Mouse (Mus musculus): ENCODE results near the gene Ankdd1a. TPM values are rescaled to one million over a fixed set of nuclear protein-coding genes. Genes with fewer than 3 reads are reported as not detected.

Gene Ankdd1a
- polyA plus RNA-seq, 1 experiment from 2014 or later, result 1.8 TPM

DNA sequence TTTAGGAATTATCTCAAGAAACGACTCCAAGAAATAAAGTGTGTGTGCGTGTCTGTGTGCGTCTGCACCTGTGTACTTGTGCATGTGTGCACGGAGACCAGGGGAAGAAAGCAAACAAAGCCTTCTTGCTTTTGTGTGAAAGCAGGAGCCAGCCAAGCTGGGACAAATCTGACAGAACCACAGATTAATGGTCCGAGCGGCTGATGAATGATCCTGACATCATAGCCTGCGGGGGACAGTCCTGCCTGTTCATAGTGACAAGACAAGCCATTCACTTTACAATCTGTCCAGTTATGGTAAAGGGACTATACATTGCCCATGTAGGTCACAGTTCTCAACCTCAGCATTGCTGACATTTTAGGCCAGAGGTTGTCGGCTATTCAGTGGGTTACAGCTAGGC, 28.3 kb upstream of the Ankdd1a start:
- no peak for ATAC-seq
- H3K4me2 ChIP-seq (ENCODE audit: low read length), result no peak overlapping the region
- H3K27ac ChIP-seq (ENCODE audit: low read length), result no peak overlapping the region
- peak overlapping the region; percentile 14; the same call in 1 of the 2 replicates for H3K9ac ChIP-seq (ENCODE audit: low read depth, low read length)
- no peaks in the 10 kb centered on the region for H3K9me3 ChIP-seq (replicated peaks; ENCODE audit: control insufficient read depth, low read length, poor library complexity, severe bottlenecking)
- 60% methylated on average over 8 of the region's 8 CpGs for WGBS
- no peaks in the 10 kb centered on the region for H3K36me3 ChIP-seq (ENCODE audit: control insufficient read depth, insufficient read depth, low read length)
- no peak overlapping the region for H3K4me3 ChIP-seq (ENCODE audit: low read depth, low read length)
- no peaks in the 10 kb centered on the region for H3K4me1 ChIP-seq (ENCODE audit: control insufficient read depth, insufficient read depth, low read length)
- no peaks in the 10 kb centered on the region for H3K27me3 ChIP-seq (ENCODE audit: control insufficient read depth, insufficient read depth, low read depth, low read length)

GRCm38 (mm10) chr9:65547844-65548243, 27.9 kb upstream of the Ankdd1a start:
- no peak overlapping the region for H3K27ac ChIP-seq (ENCODE audit: low read length)
- H3K4me3 ChIP-seq (ENCODE audit: low read depth, low read length), result no peak overlapping the region
- 71% methylated on average over 4 of the region's 4 CpGs for WGBS
- H3K4me2 ChIP-seq (ENCODE audit: low read length), result no peak overlapping the region
- no peaks in the 10 kb centered on the region for H3K4me1 ChIP-seq (ENCODE audit: control insufficient read depth, insufficient read depth, low read length)
- H3K27me3 ChIP-seq (ENCODE audit: control insufficient read depth, insufficient read depth, low read depth, low read length), result no peaks in the 10 kb centered on the region
- no peak overlapping the region for H3K9ac ChIP-seq (ENCODE audit: low read depth, low read length)
- no peak for ATAC-seq
- no peaks in the 10 kb centered on the region for H3K9me3 ChIP-seq (replicated peaks; ENCODE audit: control insufficient read depth, low read length, poor library complexity, severe bottlenecking)
- no peaks in the 10 kb centered on the region for H3K36me3 ChIP-seq (ENCODE audit: control insufficient read depth, insufficient read depth, low read length)

DNA sequence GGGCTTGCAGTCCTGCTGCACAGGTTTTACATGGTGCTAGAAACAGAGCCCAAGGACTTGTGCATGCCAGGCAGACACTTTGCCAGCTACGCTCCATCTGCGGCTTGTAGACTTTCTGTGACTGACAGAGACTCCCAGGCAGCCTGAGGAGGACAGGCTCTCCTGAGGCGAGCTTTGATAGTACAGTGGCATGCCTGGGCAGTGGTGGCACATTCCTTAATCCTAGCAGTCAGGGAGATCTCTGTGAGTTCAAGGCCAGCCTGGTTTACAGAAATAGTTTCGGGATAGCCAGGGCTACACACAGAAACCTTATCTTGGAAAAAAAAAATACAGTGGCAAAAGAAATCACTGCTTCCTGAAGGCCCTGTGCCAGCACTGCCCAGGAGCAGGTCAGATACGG, 27.1 kb upstream of the Ankdd1a start:
- ATAC-seq, result no peak
- WGBS, result 89% methylated on average over 5 of the region's 5 CpGs
- H3K4me2 ChIP-seq (ENCODE audit: low read length), result no peak overlapping the region
- H3K4me1 ChIP-seq (ENCODE audit: control insufficient read depth, insufficient read depth, low read length), result no peaks in the 10 kb centered on the region
- H3K9me3 ChIP-seq (replicated peaks; ENCODE audit: control insufficient read depth, low read length, poor library complexity, severe bottlenecking), result no peaks in the 10 kb centered on the region
- H3K36me3 ChIP-seq (ENCODE audit: control insufficient read depth, insufficient read depth, low read length), result no peaks in the 10 kb centered on the region
- H3K4me3 ChIP-seq (ENCODE audit: low read depth, low read length), result no peak overlapping the region
- no peak overlapping the region for H3K9ac ChIP-seq (ENCODE audit: low read depth, low read length)
- H3K27ac ChIP-seq (ENCODE audit: low read length), result no peak overlapping the region
- H3K27me3 ChIP-seq (ENCODE audit: control insufficient read depth, insufficient read depth, low read depth, low read length), result no peaks in the 10 kb centered on the region

GRCm38 (mm10) chr9:65546413-65546695, 26.4 kb upstream of the Ankdd1a start:
- Histone ChIP-seq H3K9ac (ENCODE audit: low read depth, low read length) (no peak overlapping the region), H3K4me3 (ENCODE audit: low read depth, low read length) (no peak overlapping the region), H3K27me3 (ENCODE audit: control insufficient read depth, insufficient read depth, low read depth, low read length) (no peaks in the 10 kb centered on the region), H3K27ac (ENCODE audit: low read length) (no peak overlapping the region), H3K4me1 (ENCODE audit: control insufficient read depth, insufficient read depth, low read length) (no peaks in the 10 kb centered on the region), H3K36me3 (ENCODE audit: control insufficient read depth, insufficient read depth, low read length) (no peaks in the 10 kb centered on the region), H3K9me3 (replicated peaks; ENCODE audit: control insufficient read depth, low read length, poor library complexity, severe bottlenecking) (no peaks in the 10 kb centered on the region), H3K4me2 (ENCODE audit: low read length) (no peak overlapping the region)
- WGBS, result 60% methylated on average over 4 of the region's 4 CpGs
- ATAC-seq, result no peak

DNA sequence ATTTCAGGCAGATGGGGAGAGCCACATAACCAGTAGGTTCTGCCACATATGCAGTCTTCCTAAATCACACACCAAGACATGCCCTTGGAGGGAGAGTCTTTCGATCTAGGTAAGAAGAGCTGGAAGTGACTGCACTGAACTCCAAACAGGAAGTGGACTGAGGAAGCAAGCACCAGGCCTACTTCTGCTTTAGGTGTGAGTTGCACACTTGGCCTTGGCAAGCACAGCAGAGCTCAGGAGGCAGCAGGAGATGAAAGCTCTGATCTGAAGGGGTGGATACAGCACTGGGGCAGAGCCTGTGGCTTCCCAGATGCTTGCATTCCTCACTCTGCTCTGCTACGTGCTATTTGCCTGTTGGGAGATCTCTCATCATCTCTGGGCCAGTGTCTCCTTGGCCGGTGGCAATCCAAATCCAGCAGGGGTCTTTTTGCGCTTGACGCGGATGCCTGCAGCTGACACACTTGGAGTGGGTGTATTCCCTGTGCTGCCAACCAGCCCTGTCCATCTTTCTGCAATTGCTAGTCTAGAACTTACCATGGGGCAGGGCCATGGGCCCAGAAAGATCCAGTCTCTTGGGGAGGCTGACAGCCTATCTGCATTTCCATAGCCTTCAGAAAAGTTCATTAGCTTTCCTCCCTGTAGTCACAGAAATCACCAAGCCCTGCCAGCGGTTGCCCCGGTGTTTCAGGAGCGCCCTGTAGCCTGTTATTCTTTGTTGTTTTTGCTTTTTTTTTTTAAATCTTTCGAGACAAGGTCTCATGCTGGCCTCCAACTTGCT, 25.8 kb upstream of the Ankdd1a start:
- Histone ChIP-seq H3K36me3 (ENCODE audit: control insufficient read depth, insufficient read depth, low read length) (no peaks in the 10 kb centered on the region), H3K4me1 (ENCODE audit: control insufficient read depth, insufficient read depth, low read length) (no peaks in the 10 kb centered on the region), H3K27me3 (ENCODE audit: control insufficient read depth, insufficient read depth, low read depth, low read length) (no peaks in the 10 kb centered on the region), H3K27ac (ENCODE audit: low read length) (no peak overlapping the region), H3K4me2 (ENCODE audit: low read length) (no peak overlapping the region), H3K9me3 (replicated peaks; ENCODE audit: control insufficient read depth, low read length, poor library complexity, severe bottlenecking) (no peaks in the 10 kb centered on the region), H3K9ac (ENCODE audit: low read depth, low read length) (no peak overlapping the region; the same call in 1 of the 2 replicates), H3K4me3 (ENCODE audit: low read depth, low read length) (no peak overlapping the region)
- 73% methylated on average over 10 of the region's 10 CpGs for WGBS
- ATAC-seq, result no peak

DNA sequence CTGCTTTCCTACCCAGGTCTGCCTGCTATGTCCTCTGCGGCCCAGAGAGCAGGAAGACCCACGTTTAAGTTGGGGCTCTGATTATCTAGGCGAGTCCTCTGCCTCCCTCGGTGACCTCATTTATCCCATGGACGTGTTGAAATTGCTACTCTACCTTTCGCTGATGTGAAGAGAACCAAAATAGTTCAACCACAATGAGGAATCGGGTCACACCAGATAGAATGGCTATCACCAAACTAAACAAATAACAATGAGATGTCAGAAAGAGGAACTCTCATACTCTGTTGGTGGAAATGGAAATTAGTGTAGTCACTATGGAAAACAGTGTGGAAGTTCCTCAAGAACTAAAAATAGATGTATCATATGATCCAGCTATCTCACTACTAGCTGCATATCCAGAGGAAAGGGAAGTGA, 22.1 kb upstream of the Ankdd1a start:
- Histone ChIP-seq H3K4me2 (ENCODE audit: low read length) (no peak overlapping the region), H3K27me3 (ENCODE audit: control insufficient read depth, insufficient read depth, low read depth, low read length) (no peaks in the 10 kb centered on the region), H3K36me3 (ENCODE audit: control insufficient read depth, insufficient read depth, low read length) (no peaks in the 10 kb centered on the region), H3K9me3 (replicated peaks; ENCODE audit: control insufficient read depth, low read length, poor library complexity, severe bottlenecking) (no peaks in the 10 kb centered on the region), H3K4me3 (ENCODE audit: low read depth, low read length) (no peak overlapping the region), H3K27ac (ENCODE audit: low read length) (no peak overlapping the region), H3K4me1 (ENCODE audit: control insufficient read depth, insufficient read depth, low read length) (no peaks in the 10 kb centered on the region), H3K9ac (ENCODE audit: low read depth, low read length) (no peak overlapping the region)
- no peak for ATAC-seq
- 88% methylated on average over 7 of the region's 7 CpGs for WGBS

GRCm38 (mm10) chr9:65541126-65542068, 21.4 kb upstream of the Ankdd1a start:
- no peaks in the 10 kb centered on the region for H3K4me1 ChIP-seq (ENCODE audit: control insufficient read depth, insufficient read depth, low read length)
- no peak overlapping the region for H3K9ac ChIP-seq (ENCODE audit: low read depth, low read length)
- H3K9me3 ChIP-seq (replicated peaks; ENCODE audit: control insufficient read depth, low read length, poor library complexity, severe bottlenecking), result no peaks in the 10 kb centered on the region
- H3K4me2 ChIP-seq (ENCODE audit: low read length), result no peak overlapping the region
- no peak for ATAC-seq
- H3K4me3 ChIP-seq (ENCODE audit: low read depth, low read length), result no peak overlapping the region
- WGBS, result 75% methylated on average over 13 of the region's 13 CpGs
- H3K27me3 ChIP-seq (ENCODE audit: control insufficient read depth, insufficient read depth, low read depth, low read length), result no peaks in the 10 kb centered on the region
- no peaks in the 10 kb centered on the region for H3K36me3 ChIP-seq (ENCODE audit: control insufficient read depth, insufficient read depth, low read length)
- no peak overlapping the region for H3K27ac ChIP-seq (ENCODE audit: low read length)

- no peaks in the 10 kb centered on the region for H3K27me3 ChIP-seq (ENCODE audit: control insufficient read depth, insufficient read depth, low read depth, low read length)
- WGBS, result 85% methylated on average over 9 of the region's 9 CpGs
- H3K27ac ChIP-seq (ENCODE audit: low read length), result no peak overlapping the region
- no peaks in the 10 kb centered on the region for H3K9me3 ChIP-seq (replicated peaks; ENCODE audit: control insufficient read depth, low read length, poor library complexity, severe bottlenecking)
- no peak overlapping the region for H3K4me2 ChIP-seq (ENCODE audit: low read length)
- H3K4me1 ChIP-seq (ENCODE audit: control insufficient read depth, insufficient read depth, low read length), result no peaks in the 10 kb centered on the region
- no peak overlapping the region for H3K4me3 ChIP-seq (ENCODE audit: low read depth, low read length)
- H3K9ac ChIP-seq (ENCODE audit: low read depth, low read length), result no peak overlapping the region
- ATAC-seq, result no peak
- no peaks in the 10 kb centered on the region for H3K36me3 ChIP-seq (ENCODE audit: control insufficient read depth, insufficient read depth, low read length)
Measured at GRCm38 (mm10) chr9:65539697-65540096, 19.7 kb upstream of the Ankdd1a start.
